Mouse (Mus musculus): ENCODE results near the gene Mup20. TPM values are rescaled to one million over a fixed set of nuclear protein-coding genes. Genes with fewer than 3 reads are reported as not detected.

Gene Mup20
- polyA plus RNA-seq, 1 experiment from 2014 or later, result not detected

Other genes with a start within 250 kb of the Mup20 start
- not detected in 2 replicates for gene Mup5, start 218.9 kb downstream of the Mup20 start, polyA plus RNA-seq (2015; fragmentation: Nextera tagmentation; extraction: Ambion mirVana)
- not detected in 2 replicates for gene Mup3, start 33.2 kb upstream of the Mup20 start, polyA plus RNA-seq (2015; fragmentation: Nextera tagmentation; extraction: Ambion mirVana)
- gene Mup21, start 96.7 kb upstream of the Mup20 start, polyA plus RNA-seq (2015; fragmentation: Nextera tagmentation; extraction: Ambion mirVana), result not detected in 2 replicates
- 20.4 TPM in 2 replicates for gene Zfp37, start 176.9 kb upstream of the Mup20 start, polyA plus RNA-seq (2015; fragmentation: Nextera tagmentation; extraction: Ambion mirVana)
- gene Slc31a2, start 208.4 kb upstream of the Mup20 start, polyA plus RNA-seq (2015; fragmentation: Nextera tagmentation; extraction: Ambion mirVana), result 11.1 and 11.8 TPM in 2 replicates